Mouse (Mus musculus): ENCODE results near the gene Mtor. TPM values are rescaled to one million over a fixed set of nuclear protein-coding genes. Genes with fewer than 3 reads are reported as not detected.

The Mtor gene
- polyA plus RNA-seq (2015; fragmentation: Nextera tagmentation; extraction: Ambion mirVana): 15.8 and 16.5 TPM in 2 replicates

DNA sequence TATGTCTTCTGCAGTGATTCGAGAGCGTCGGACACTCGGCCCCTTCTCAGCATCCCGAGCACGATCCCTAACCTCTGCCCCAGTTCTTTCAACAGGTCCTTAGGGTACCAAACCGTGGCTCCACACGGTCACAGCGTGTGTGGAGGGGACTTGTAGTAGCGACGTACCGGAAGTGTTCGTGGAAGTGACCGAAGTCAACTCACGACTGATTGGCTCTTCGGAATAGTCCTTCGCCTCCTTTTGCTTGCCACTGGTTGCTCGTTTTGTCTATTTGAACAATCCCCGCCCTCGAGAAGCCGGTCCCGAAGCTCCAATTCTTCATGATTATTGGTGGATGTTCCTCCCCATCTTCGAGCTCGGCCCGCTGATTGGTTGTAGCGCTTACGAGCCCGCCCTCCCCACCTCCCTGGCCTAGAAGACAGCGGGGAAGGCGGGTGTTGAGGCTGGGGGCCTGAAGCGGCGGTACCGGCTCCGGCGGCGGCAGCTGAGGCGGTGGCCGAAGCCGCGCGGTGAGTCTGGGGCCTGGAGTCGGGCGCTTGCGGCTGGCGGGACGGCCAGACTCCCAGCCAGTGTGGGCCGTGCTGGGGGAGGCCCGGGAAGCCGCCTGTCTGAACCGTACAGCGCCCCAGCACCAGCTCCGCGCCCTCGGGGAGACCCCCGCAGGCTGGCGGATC is at the start of gene Mtor:
Mtor (plus strand) TSS at position 433 of the 674 bp plus-strand sequence.
- H3K36me3 ChIP-seq: peaks cover 15% of the 10 kb centered on the region
- H3K9ac ChIP-seq: peak within 1 kb of the TSS; percentile 96
- under 1% methylated on average over 54 of the region's 56 CpGs for WGBS
- H3K4me2 ChIP-seq (replicated peaks): peak within 1 kb of the TSS; percentile 93
- peak within 1 kb of the TSS; percentile 99 for H3K4me3 ChIP-seq
- peak; percentile 97 for ATAC-seq (ENCODE audit: low FRiP score, low read depth)
- no peaks in the 10 kb centered on the region for H3K27me3 ChIP-seq
- H3K9me3 ChIP-seq: no peaks in the 10 kb centered on the region
- peaks cover 30% of the 10 kb centered on the region for H3K4me1 ChIP-seq
- peak within 1 kb of the TSS; percentile 48; the same call in 1 of the 2 replicates for H3K27ac ChIP-seq

DNA sequence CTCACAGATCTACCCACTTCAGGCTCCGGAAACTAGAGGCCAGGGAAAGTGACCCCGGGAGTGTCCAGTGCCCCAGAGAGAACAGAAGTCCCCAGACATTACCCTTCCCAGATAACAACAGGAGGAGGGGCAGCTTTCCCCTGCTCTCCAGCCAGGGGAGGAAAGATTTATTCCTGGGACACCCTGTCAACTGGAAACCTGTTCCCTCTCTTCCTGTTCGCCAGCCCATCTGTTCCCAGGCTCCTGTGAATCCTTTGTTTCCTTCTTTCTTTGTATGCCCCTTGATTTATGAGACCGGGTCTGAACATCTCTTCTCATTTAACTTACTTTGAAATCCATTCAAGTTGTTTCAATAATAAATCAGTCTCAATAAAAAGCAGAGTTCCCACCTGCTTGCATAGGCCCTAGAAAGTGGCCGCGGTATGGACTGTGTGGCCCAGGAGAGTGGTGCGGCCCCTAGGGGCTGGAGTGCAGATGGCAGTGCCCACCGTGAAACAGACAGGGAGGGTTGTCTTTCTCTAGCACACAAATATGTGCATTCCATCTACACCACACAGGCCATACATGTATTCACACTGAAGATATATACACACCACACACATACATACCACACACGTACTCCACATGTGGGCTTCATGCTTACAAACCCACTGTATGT is 48.8 kb upstream of the Mtor start:
- Histone ChIP-seq H3K4me1 (peaks cover 14% of the 10 kb centered on the region), H3K4me2 (replicated peaks) (no peak overlapping the region), H3K27ac (no peak overlapping the region), H3K9me3 (no peaks in the 10 kb centered on the region), H3K4me3 (no peak overlapping the region), H3K27me3 (peaks cover 43% of the 10 kb centered on the region), H3K9ac (no peak overlapping the region), H3K36me3 (no peaks in the 10 kb centered on the region)
- 34% methylated on average over 9 of the region's 9 CpGs for WGBS
- ATAC-seq (ENCODE audit: low FRiP score, low read depth): no peak

DNA sequence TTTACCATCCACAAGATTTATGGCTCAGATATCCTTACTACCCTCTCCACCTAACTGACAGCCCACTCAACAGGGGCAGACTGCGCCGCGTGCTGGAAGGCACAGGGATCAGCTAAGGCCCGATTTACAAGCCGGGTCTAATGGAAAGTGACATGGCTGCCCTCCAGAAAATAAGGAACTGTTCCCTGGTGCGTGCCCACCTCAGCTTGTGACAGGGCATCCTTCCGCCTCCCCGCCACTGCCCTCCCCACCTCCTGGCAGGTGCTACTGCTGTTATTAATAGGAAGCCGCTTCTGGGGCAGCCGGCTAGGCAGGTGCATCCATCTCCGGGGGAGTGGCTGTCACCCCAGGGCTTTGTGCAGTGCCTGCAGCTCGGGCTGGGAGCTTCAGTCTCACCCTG is 45.0 kb upstream of the Mtor start:
- ATAC-seq (ENCODE audit: low FRiP score, low read depth): no peak
- Histone ChIP-seq H3K27ac (no peak overlapping the region), H3K36me3 (no peaks in the 10 kb centered on the region), H3K4me3 (no peak overlapping the region), H3K4me2 (replicated peaks) (no peak overlapping the region), H3K4me1 (peaks cover 28% of the 10 kb centered on the region), H3K27me3 (peaks cover 79% of the 10 kb centered on the region), H3K9ac (no peak overlapping the region), H3K9me3 (no peaks in the 10 kb centered on the region)
- WGBS: 15% methylated on average over 12 of the region's 12 CpGs

DNA sequence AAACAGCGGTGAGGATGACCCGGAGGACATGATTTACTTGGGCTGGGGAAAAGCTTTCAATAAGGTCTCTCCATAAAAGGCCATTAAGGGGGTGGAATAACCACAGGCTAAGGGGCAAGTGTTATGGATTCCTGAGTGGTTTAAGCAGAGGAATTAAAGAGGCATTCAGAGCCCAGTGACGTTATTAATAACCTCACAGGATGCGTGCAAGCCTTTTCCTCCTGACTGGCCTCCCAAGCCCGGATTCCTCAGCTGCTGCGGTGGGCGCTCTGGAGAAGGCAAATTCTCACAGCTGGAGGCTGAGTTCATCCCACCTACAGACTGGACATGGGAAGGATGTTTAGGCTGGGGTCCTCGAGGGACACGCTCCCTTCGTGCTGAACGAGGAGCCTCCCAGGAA is 43.7 kb upstream of the Mtor start:
- H3K9ac ChIP-seq: no peak overlapping the region
- H3K4me2 ChIP-seq (replicated peaks): peak overlapping the region; percentile 51
- H3K4me3 ChIP-seq: peak overlapping the region; percentile 22; the same call in 1 of the 2 replicates
- no peaks in the 10 kb centered on the region for H3K36me3 ChIP-seq
- ATAC-seq (ENCODE audit: low FRiP score, low read depth): 0 out of 2 replicates have a peak, but pooled peaks have one; percentile 21
- H3K27me3 ChIP-seq: peaks cover 82% of the 10 kb centered on the region
- peaks cover 28% of the 10 kb centered on the region for H3K4me1 ChIP-seq
- H3K9me3 ChIP-seq: no peaks in the 10 kb centered on the region
- H3K27ac ChIP-seq: no peak overlapping the region
- WGBS: 7% methylated on average over 11 of the region's 11 CpGs

GRCm38 (mm10) chr4:148405255-148405788 is 43.1 kb upstream of the Mtor start:
- Histone ChIP-seq H3K9ac (no peak overlapping the region), H3K4me3 (peak overlapping the region; percentile 22), H3K36me3 (no peaks in the 10 kb centered on the region), H3K27ac (no peak overlapping the region), H3K4me2 (replicated peaks) (peak overlapping the region; percentile 51), H3K9me3 (no peaks in the 10 kb centered on the region), H3K27me3 (peaks cover 78% of the 10 kb centered on the region), H3K4me1 (peaks cover 28% of the 10 kb centered on the region)
- ATAC-seq (ENCODE audit: low FRiP score, low read depth): no peak
- WGBS: 8% methylated on average over 13 of the region's 13 CpGs

GRCm38 (mm10) chr4:148408256-148408975 is 40.0 kb upstream of the Mtor start:
- no peaks in the 10 kb centered on the region for H3K9me3 ChIP-seq
- WGBS: 73% methylated on average over 10 of the region's 10 CpGs

DNA sequence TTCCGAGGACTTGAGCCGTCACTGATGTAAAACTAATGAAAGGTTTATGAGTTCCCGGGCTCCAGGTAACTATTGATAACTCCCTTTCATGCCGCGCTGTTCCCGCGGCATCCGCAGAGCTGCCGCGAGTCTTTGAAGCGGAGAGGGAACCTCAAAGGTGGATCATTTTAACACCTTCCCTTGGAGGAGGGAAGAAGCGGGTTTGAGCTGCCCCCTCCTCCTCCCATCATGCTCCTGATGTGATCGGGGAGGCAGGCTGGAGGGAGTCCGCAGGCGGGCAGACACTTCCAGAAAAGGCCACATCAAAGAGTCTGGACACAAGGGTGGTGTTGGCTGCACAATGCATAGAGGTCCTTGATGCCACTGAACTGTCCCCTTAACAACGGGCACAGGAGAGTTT is 32.8 kb upstream of the Mtor start:
- no peaks in the 10 kb centered on the region for H3K9me3 ChIP-seq
- H3K4me2 ChIP-seq (replicated peaks): peak overlapping the region; percentile 51
- 3% methylated on average over 16 of the region's 16 CpGs for WGBS
- H3K27ac ChIP-seq: no peak overlapping the region
- peak overlapping the region; percentile 14 for H3K4me3 ChIP-seq
- H3K36me3 ChIP-seq: no peaks in the 10 kb centered on the region
- H3K4me1 ChIP-seq: peaks cover 22% of the 10 kb centered on the region
- H3K27me3 ChIP-seq: peaks cover 30% of the 10 kb centered on the region
- peak overlapping the region; percentile 51 for H3K9ac ChIP-seq
- ATAC-seq (ENCODE audit: low FRiP score, low read depth): no peak

More at GRCm38 (mm10) chr4:148408256-148408975, 40.0 kb upstream of the Mtor start:
- ATAC-seq (ENCODE audit: low FRiP score, low read depth): no peak
- Histone ChIP-seq H3K27ac (no peak overlapping the region), H3K4me3 (no peak overlapping the region), H3K4me2 (replicated peaks) (no peak overlapping the region), H3K4me1 (peaks cover 26% of the 10 kb centered on the region), H3K9ac (no peak overlapping the region), H3K27me3 (peaks cover 50% of the 10 kb centered on the region), H3K36me3 (no peaks in the 10 kb centered on the region)

DNA sequence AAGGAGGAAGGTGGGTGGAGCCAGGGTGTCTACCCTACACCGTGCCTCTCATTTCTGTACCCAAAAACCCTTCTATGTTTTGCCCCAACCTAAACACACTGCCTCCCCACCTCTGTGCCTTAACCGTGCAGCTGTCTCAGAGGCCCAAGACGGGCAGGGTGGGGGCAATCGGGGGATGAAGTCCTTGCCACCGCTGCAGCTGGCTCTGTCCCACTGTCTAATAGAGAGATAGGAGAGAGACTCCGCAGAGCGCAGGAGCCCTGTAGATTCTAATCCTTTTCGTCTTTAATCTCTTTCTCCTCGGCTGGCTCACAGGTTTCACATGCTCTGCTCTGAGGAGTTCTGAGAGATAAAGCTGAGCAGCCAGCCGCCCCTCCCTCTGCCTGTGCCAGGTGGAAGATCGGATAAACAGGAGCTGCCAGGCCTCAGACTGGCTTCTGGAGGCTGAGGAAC is 31.3 kb upstream of the Mtor start:
- no peaks in the 10 kb centered on the region for H3K36me3 ChIP-seq
- no peak overlapping the region for H3K4me2 ChIP-seq (replicated peaks)
- H3K9me3 ChIP-seq: no peaks in the 10 kb centered on the region
- no peak overlapping the region for H3K9ac ChIP-seq
- peaks cover 30% of the 10 kb centered on the region for H3K27me3 ChIP-seq
- ATAC-seq (ENCODE audit: low FRiP score, low read depth): 0 out of 2 replicates have a peak, but pooled peaks have one; percentile 24
- H3K27ac ChIP-seq: no peak overlapping the region
- H3K4me3 ChIP-seq: no peak overlapping the region
- peaks cover 22% of the 10 kb centered on the region for H3K4me1 ChIP-seq
- 45% methylated on average over 11 of the region's 11 CpGs for WGBS

DNA sequence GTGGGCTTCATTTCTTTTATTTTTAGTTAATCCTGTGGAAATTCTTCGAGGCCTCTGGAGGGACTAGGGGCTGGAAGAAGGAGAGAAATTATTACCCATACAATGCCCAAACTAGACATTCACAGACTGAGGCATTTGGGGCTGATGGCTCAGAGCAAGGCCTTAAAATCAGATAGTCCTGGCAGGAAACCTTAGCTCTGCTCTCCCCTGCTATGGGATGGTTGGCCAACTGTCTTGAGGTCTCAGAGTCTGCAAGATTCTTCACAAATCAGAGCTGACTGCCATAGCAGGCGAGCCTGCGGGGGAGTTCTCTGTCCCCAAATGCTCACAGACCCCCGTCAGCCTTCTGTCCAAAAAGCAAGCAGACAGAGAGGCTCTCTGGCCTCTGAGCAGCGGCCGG is 30.9 kb upstream of the Mtor start:
- no peak overlapping the region for H3K4me2 ChIP-seq (replicated peaks)
- 46% methylated on average over 6 of the region's 6 CpGs for WGBS
- H3K4me3 ChIP-seq: no peak overlapping the region
- peaks cover 30% of the 10 kb centered on the region for H3K27me3 ChIP-seq
- no peak overlapping the region for H3K27ac ChIP-seq
- H3K4me1 ChIP-seq: peaks cover 22% of the 10 kb centered on the region
- H3K9me3 ChIP-seq: no peaks in the 10 kb centered on the region
- H3K36me3 ChIP-seq: no peaks in the 10 kb centered on the region
- no peak overlapping the region for H3K9ac ChIP-seq
- ATAC-seq (ENCODE audit: low FRiP score, low read depth): no peak

DNA sequence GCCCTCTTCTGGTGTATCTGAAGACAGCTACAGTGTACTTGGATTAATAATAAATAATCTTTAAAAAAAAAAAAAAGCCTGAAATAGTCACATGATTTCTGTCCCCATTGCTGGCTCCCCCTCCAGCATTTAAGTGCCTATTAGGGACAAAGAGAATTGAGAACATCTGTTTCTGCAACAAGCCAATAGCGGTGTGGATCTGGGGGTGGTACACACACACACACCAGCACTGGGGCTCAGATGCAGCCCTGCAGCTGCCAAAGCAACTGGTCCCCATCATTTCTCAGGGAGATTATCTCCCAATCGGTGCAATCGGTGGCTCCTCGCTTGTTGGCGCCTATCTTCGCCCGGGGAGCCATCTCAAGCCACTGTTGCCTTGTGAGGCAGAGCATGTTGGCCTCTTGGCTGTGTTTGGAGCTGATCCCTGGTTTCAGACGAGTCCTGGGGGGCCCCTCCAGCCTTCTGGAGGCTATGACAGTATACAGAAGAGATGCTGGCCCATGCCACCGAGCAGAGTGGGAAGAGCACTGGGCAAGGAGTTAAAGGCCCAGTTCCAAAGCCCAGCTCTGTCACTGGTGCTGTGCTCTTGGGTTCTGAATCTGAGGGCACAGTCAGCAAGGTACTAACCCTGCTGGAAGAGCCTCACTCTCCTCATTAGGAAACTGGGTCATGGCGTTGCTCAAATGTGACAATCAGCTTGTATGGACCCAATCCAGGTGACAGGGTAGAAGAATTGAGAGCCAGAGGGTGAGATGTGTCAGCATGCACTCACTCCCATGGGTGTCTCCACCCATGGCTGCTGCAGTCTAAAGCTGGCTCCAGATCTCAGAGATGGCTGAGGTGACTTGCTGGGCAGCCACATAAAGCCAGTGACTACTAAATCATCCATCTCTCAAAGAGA is 21.2 kb upstream of the Mtor start:
- no peak overlapping the region for H3K9ac ChIP-seq
- no peaks in the 10 kb centered on the region for H3K36me3 ChIP-seq
- no peak overlapping the region for H3K4me3 ChIP-seq
- H3K4me2 ChIP-seq (replicated peaks): no peak overlapping the region
- 60% methylated on average over 10 of the region's 10 CpGs for WGBS
- no peaks in the 10 kb centered on the region for H3K27me3 ChIP-seq
- ATAC-seq (ENCODE audit: low FRiP score, low read depth): no peak
- no peaks in the 10 kb centered on the region for H3K4me1 ChIP-seq
- H3K9me3 ChIP-seq: no peaks in the 10 kb centered on the region
- no peak overlapping the region for H3K27ac ChIP-seq

DNA sequence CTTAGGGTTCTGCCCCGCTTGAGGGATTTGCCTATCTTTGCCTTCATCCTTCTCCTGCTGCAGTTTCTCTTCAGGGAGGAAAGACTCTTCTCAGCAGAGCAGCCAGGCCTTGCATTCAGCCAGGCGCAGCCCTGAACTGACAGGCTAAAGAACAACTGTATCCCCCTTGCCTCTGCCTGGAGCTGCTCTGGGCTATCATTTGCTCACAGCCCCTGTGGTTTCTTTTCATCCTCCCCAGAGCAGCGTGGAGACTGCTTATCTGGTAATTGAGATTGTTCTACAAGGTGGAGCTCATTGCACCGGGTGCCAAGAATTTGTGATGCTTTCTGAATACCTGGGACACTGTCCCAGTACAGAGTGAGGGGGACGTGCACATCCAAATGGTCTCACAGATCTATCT is 19.9 kb upstream of the Mtor start:
- Histone ChIP-seq H3K4me2 (replicated peaks) (no peak overlapping the region), H3K9me3 (no peaks in the 10 kb centered on the region), H3K4me1 (no peaks in the 10 kb centered on the region), H3K36me3 (0 out of 2 replicates have a peak, but pooled peaks cover 3% of the 10 kb centered on the region), H3K4me3 (no peak overlapping the region), H3K27ac (no peak overlapping the region), H3K9ac (no peak overlapping the region), H3K27me3 (no peaks in the 10 kb centered on the region)
- 82% methylated on average over 5 of the region's 5 CpGs for WGBS
- no peak for ATAC-seq (ENCODE audit: low FRiP score, low read depth)

Measured in limb, embryonic 13.5 days (tissue).